Mouse (Mus musculus) E14TG2a.4 (cell line): ENCODE data around the gene Cd300c2.
"Not testable (repeated sequence)": the region's sequence is repeated elsewhere in the genome, so short reads cannot be mapped to it uniquely, and the experiment has no call there.

Experiments
- H3K27me3 ChIP-seq: 2 replicates; pipeline ENCODE4 v1.6.1; 2014; ENCODE audit warnings: low read length, control low read depth; ENCODE audit not compliant: insufficient read depth
- H3K36me3 ChIP-seq: 2 replicates; pipeline ENCODE4 v1.6.1; 2014; ENCODE audit warnings: low read length, control low read depth; ENCODE audit not compliant: insufficient read depth
- H3K4me1 ChIP-seq: replicated peaks from 2 replicates; pipeline ENCODE4 v1.6.1; 2014; ENCODE audit warnings: low read depth, low read length, control low read depth
- H3K4me3 ChIP-seq: replicated peaks from 2 replicates; pipeline ENCODE4 v1.5.1; 2014; ENCODE audit warnings: mild to moderate bottlenecking, low read length
- H3K9me3 ChIP-seq: 2 replicates; pipeline ENCODE4 v1.6.1; 2014; ENCODE audit warnings: low read length, control low read depth
- CTCF ChIP-seq: conservative IDR thresholded peaks from 2 replicates; pipeline ENCODE4 v1.5.1; 2014; ENCODE audit warnings: low read length
- NANOG ChIP-seq: IDR thresholded peaks from 2 replicates; pipeline ENCODE4 v1.6.1; 2014; ENCODE audit warnings: borderline replicate concordance, low read length, mixed read lengths
- POU5F1 ChIP-seq: IDR thresholded peaks from 2 replicates; pipeline ENCODE4 v1.6.1; 2014; ENCODE audit warnings: low read length, borderline replicate concordance

Cd300c2 gene

GRCm38 (mm10) chr11:115001474-115002040, at the start of gene Cd300c2:
Gene Cd300c2, minus strand, starts transcription at chr11:115001880.
- Histone ChIP-seq H3K9me3 (no peaks in the 10 kb centered on the region), H3K27me3 (peaks cover 29% of the 10 kb centered on the region)
- TF ChIP-seq POU5F1, result no peak
- TF ChIP-seq NANOG, result no peak
- no peak for TF ChIP-seq CTCF

GRCm38 (mm10) chr11:115049282-115049895, 47.7 kb upstream of the Cd300c2 start:
- no peaks in the 10 kb centered on the region for H3K9me3 ChIP-seq
- peaks cover 28% of the 10 kb centered on the region for H3K4me1 ChIP-seq
- H3K27me3 ChIP-seq, result peaks cover 6% of the 10 kb centered on the region; the same call in 1 of the 2 replicates
- TF ChIP-seq POU5F1, result no peak
- peak; percentile 58 for TF ChIP-seq CTCF
- no peak overlapping the region for H3K4me3 ChIP-seq
- H3K36me3 ChIP-seq, result no peaks in the 10 kb centered on the region

More at GRCm38 (mm10) chr11:115001474-115002040, at the start of gene Cd300c2:
- H3K36me3 ChIP-seq, result no peaks in the 10 kb centered on the region
- H3K4me1 ChIP-seq, result no peaks in the 10 kb centered on the region
- H3K4me3 ChIP-seq, result no peak within 1 kb of the TSS

GRCm38 (mm10) chr11:115048259-115048658, 46.6 kb upstream of the Cd300c2 start, which contains the start of gene Cd300ld3:
Gene Cd300ld3, minus strand, starts transcription at chr11:115048409.
- H3K4me3 ChIP-seq, result no peak within 1 kb of the TSS

GRCm38 (mm10) chr11:115037669-115038068, 36.0 kb upstream of the Cd300c2 start, which contains the start of gene Cd300ld5:
Gene Cd300ld5, minus strand, starts transcription at chr11:115037769.
- H3K27me3 ChIP-seq, H3K9me3 ChIP-seq, H3K4me1 ChIP-seq, H3K36me3 ChIP-seq, H3K4me3 ChIP-seq: not testable (repeated sequence)

More at GRCm38 (mm10) chr11:115048259-115048658, 46.6 kb upstream of the Cd300c2 start, which contains the start of gene Cd300ld3:
- Histone ChIP-seq H3K27me3 (peaks cover 6% of the 10 kb centered on the region; the same call in 1 of the 2 replicates), H3K36me3 (no peaks in the 10 kb centered on the region), H3K9me3 (no peaks in the 10 kb centered on the region), H3K4me1 (peaks cover 18% of the 10 kb centered on the region)
- TF ChIP-seq POU5F1 (no peak), CTCF (no peak), NANOG (no peak)

GRCm38 (mm10) chr11:115026912-115027311, 25.2 kb upstream of the Cd300c2 start, which contains the start of gene Cd300ld4:
Gene Cd300ld4, minus strand, starts transcription at chr11:115027012.
- H3K4me1 ChIP-seq, H3K36me3 ChIP-seq, H3K27me3 ChIP-seq, H3K9me3 ChIP-seq, H3K4me3 ChIP-seq: not testable (repeated sequence)

- H3K36me3 ChIP-seq, H3K4me3 ChIP-seq, H3K9me3 ChIP-seq, H3K4me1 ChIP-seq, H3K27me3 ChIP-seq: not testable (repeated sequence)
Observed at GRCm38 (mm10) chr11:115016093-115016492, 14.4 kb upstream of the Cd300c2 start, which contains the start of gene Cd300ld2. Gene Cd300ld2, minus strand, starts transcription at chr11:115016193.

- no peak overlapping the region for H3K4me3 ChIP-seq
- H3K36me3 ChIP-seq, result no peaks in the 10 kb centered on the region
- peaks cover 22% of the 10 kb centered on the region for H3K27me3 ChIP-seq
- H3K9me3 ChIP-seq, result no peaks in the 10 kb centered on the region
- TF ChIP-seq NANOG (no peak), POU5F1 (no peak), CTCF (no peak)
- no peaks in the 10 kb centered on the region for H3K4me1 ChIP-seq
Observed at GRCm38 (mm10) chr11:115004070-115004469, 2.4 kb upstream of the Cd300c2 start.

GRCm38 (mm10) chr11:114989793-114990192, 11.9 kb downstream of the Cd300c2 start, which contains the start of gene Cd300ld:
Gene Cd300ld, minus strand, starts transcription at chr11:114989922.
- Histone ChIP-seq H3K27me3 (no peaks in the 10 kb centered on the region), H3K4me3 (no peak within 1 kb of the TSS), H3K9me3 (no peaks in the 10 kb centered on the region), H3K4me1 (no peaks in the 10 kb centered on the region), H3K36me3 (no peaks in the 10 kb centered on the region)
- no peak for TF ChIP-seq POU5F1
- no peak for TF ChIP-seq CTCF
- TF ChIP-seq NANOG, result no peak

GRCm38 (mm10) chr11:114981866-114982265, 19.8 kb downstream of the Cd300c2 start:
- Histone ChIP-seq H3K9me3 (peaks cover 5% of the 10 kb centered on the region; the same call in 1 of the 2 replicates), H3K4me1 (no peaks in the 10 kb centered on the region), H3K27me3 (no peaks in the 10 kb centered on the region), H3K4me3 (no peak overlapping the region), H3K36me3 (no peaks in the 10 kb centered on the region)
- TF ChIP-seq CTCF (no peak), NANOG (no peak), POU5F1 (no peak)
